Mouse (Mus musculus) intestine, postnatal 0 days (tissue): Measurements from ENCODE around the gene Iqca. TPM values are rescaled to one million over a fixed set of nuclear protein-coding genes. Genes with fewer than 3 reads are reported as not detected.

ENCODE experiments used
- ATAC-seq: fragments of 200-750 bp; cut with Nextera tagmentation; 2 replicates; pipeline ENCODE4 v1.8.0; 2017; ENCODE audit warnings: mild to moderate bottlenecking, moderate TSS enrichment, moderate library complexity
- H3K27ac ChIP-seq: fragments of 300-500 bp; sonication (generic); 2 replicates; pipeline ENCODE4 v1.5.1; 2014; ENCODE audit warnings: mild to moderate bottlenecking, low read depth, low read length, moderate library complexity
- H3K27me3 ChIP-seq: fragments of 300-500 bp; sonication (generic); replicated peaks from 2 replicates; pipeline ENCODE4 v1.6.1; 2014; ENCODE audit warnings: low read length, mixed read lengths; ENCODE audit not compliant: control insufficient read depth, insufficient read depth
- H3K36me3 ChIP-seq: fragments of 300-500 bp; sonication (generic); 2 replicates; pipeline ENCODE4 v1.6.1; 2014; ENCODE audit warnings: mild to moderate bottlenecking, moderate library complexity; ENCODE audit not compliant: control insufficient read depth, insufficient read depth
- H3K4me1 ChIP-seq: fragments of 300-500 bp; sonication (generic); replicated peaks from 2 replicates; pipeline ENCODE4 v1.6.1; 2014; ENCODE audit warnings: antibody characterized with exemption, low read length, mixed read lengths; ENCODE audit not compliant: control insufficient read depth, insufficient read depth
- H3K4me2 ChIP-seq: fragments of 300-500 bp; sonication (generic); replicated peaks from 2 replicates; pipeline ENCODE4 v1.6.1; 2014; ENCODE audit warnings: low read depth, mild to moderate bottlenecking, moderate library complexity
- H3K4me3 ChIP-seq: fragments of 300-500 bp; sonication (generic); 2 replicates; pipeline ENCODE4 v1.5.1; 2014; ENCODE audit warnings: low read depth, low read length
- H3K9ac ChIP-seq: fragments of 300-500 bp; sonication (generic); 2 replicates; pipeline ENCODE4 v1.6.1; 2014; ENCODE audit warnings: mild to moderate bottlenecking, low read depth, low read length
- H3K9me3 ChIP-seq: fragments of 300-500 bp; sonication (generic); 2 replicates; pipeline ENCODE4 v1.6.1; 2016; ENCODE audit warnings: mixed run types; ENCODE audit not compliant: control insufficient read depth
- CTCF ChIP-seq: sonication (generic); IDR thresholded peaks from 2 replicates; pipeline ENCODE4 v1.5.1; 2016; ENCODE audit warnings: low read depth, mild to moderate bottlenecking, control low read depth, antibody characterized with exemption, moderate library complexity
- WGBS: fragments of 180-500 bp; shearing (Covaris S2); extraction: QIAGEN DNeasy Blood & Tissue Kit; methylation state at CpG from one replicate; pipeline ENCODE4 v1.1.7; 2014; 5-methylcytosine and 5-hydroxymethylcytosine counted together
- polyA plus RNA-seq: library from polyadenylated mRNA; unstranded; fragments of >200 nt; fragmentation: Nextera tagmentation; extraction: Ambion mirVana; gene quantifications from 2 replicates; pipeline ENCODE4 v1.2.1, GENCODE M21; 2015

Iqca gene
- polyA plus RNA-seq: 0.13 and 0.47 TPM in 2 replicates

- Histone ChIP-seq H3K36me3 (no peaks in the 10 kb centered on the region), H3K27me3 (no peaks in the 10 kb centered on the region), H3K9me3 (no peaks in the 10 kb centered on the region), H3K4me2 (peak within 1 kb of the TSS; percentile 40), H3K4me3 (no peak within 1 kb of the TSS), H3K27ac (no peak within 1 kb of the TSS), H3K9ac (no peak within 1 kb of the TSS), H3K4me1 (0 out of 2 replicates have a peak, but pooled peaks cover 2% of the 10 kb centered on the region)
- peak; percentile 79 for ATAC-seq
- TF ChIP-seq CTCF: peak; percentile 37; the same call in 1 of the 2 replicates
- 6% methylated on average over 18 of the region's 18 CpGs for WGBS
Measured at GRCm38 (mm10) chr1:90153099-90153744, at the start of gene Iqca. Gene Iqca, minus strand, starts transcription at chr1:90153401.

- 32% methylated on average over 23 of the region's 23 CpGs for WGBS
- Histone ChIP-seq H3K4me1 (no peaks in the 10 kb centered on the region), H3K9me3 (no peaks in the 10 kb centered on the region), H3K27me3 (no peaks in the 10 kb centered on the region), H3K4me3 (no peak overlapping the region), H3K27ac (no peak overlapping the region), H3K36me3 (no peaks in the 10 kb centered on the region), H3K4me2 (peak overlapping the region; percentile 56; the same call in 1 of the 2 replicates), H3K9ac (no peak overlapping the region)
- peak; percentile 65 for ATAC-seq
- TF ChIP-seq CTCF: peak; percentile 46
Measured at GRCm38 (mm10) chr1:90202207-90202978, 49.2 kb upstream of the Iqca start.

- Histone ChIP-seq H3K4me1 (no peaks in the 10 kb centered on the region), H3K36me3 (no peaks in the 10 kb centered on the region), H3K27me3 (no peaks in the 10 kb centered on the region), H3K27ac (no peak overlapping the region), H3K9me3 (no peaks in the 10 kb centered on the region), H3K9ac (no peak overlapping the region), H3K4me2 (no peak overlapping the region), H3K4me3 (no peak overlapping the region)
- 66% methylated on average over 2 of the region's 2 CpGs for WGBS
- TF ChIP-seq CTCF: no peak
- ATAC-seq: no peak
Measured at GRCm38 (mm10) chr1:90201655-90202054, 48.5 kb upstream of the Iqca start.

GRCm38 (mm10) chr1:90201246-90201645, 48.0 kb upstream of the Iqca start:
- Histone ChIP-seq H3K36me3 (no peaks in the 10 kb centered on the region), H3K4me3 (no peak overlapping the region), H3K4me1 (no peaks in the 10 kb centered on the region), H3K27ac (no peak overlapping the region), H3K27me3 (no peaks in the 10 kb centered on the region), H3K9ac (no peak overlapping the region), H3K4me2 (no peak overlapping the region), H3K9me3 (no peaks in the 10 kb centered on the region)
- ATAC-seq: no peak
- TF ChIP-seq CTCF: no peak
- 84% methylated on average over 5 of the region's 5 CpGs for WGBS

GRCm38 (mm10) chr1:90189046-90189445, 35.8 kb upstream of the Iqca start:
- no peaks in the 10 kb centered on the region for H3K9me3 ChIP-seq
- no peaks in the 10 kb centered on the region for H3K4me1 ChIP-seq
- WGBS: 92% methylated on average over 6 of the region's 6 CpGs

GRCm38 (mm10) chr1:90186874-90187273, 33.7 kb upstream of the Iqca start:
- H3K9ac ChIP-seq: no peak overlapping the region
- no peaks in the 10 kb centered on the region for H3K27me3 ChIP-seq
- no peak overlapping the region for H3K27ac ChIP-seq
- no peaks in the 10 kb centered on the region for H3K36me3 ChIP-seq
- H3K9me3 ChIP-seq: no peaks in the 10 kb centered on the region
- TF ChIP-seq CTCF: no peak
- no peak for ATAC-seq
- no peak overlapping the region for H3K4me3 ChIP-seq
- H3K4me1 ChIP-seq: no peaks in the 10 kb centered on the region
- H3K4me2 ChIP-seq: no peak overlapping the region
- 87% methylated on average over 5 of the region's 5 CpGs for WGBS

More at GRCm38 (mm10) chr1:90189046-90189445, 35.8 kb upstream of the Iqca start:
- no peak overlapping the region for H3K4me3 ChIP-seq
- no peak for ATAC-seq
- H3K9ac ChIP-seq: no peak overlapping the region
- no peak for TF ChIP-seq CTCF
- H3K27me3 ChIP-seq: no peaks in the 10 kb centered on the region
- no peak overlapping the region for H3K27ac ChIP-seq
- H3K4me2 ChIP-seq: no peak overlapping the region
- no peaks in the 10 kb centered on the region for H3K36me3 ChIP-seq
